Mouse (Mus musculus): Measurements from ENCODE around the gene Trpm1.
A peak's percentile ranks its signal among the peaks of the same experiment; 100 is the strongest.

Trpm1 gene

DNA sequence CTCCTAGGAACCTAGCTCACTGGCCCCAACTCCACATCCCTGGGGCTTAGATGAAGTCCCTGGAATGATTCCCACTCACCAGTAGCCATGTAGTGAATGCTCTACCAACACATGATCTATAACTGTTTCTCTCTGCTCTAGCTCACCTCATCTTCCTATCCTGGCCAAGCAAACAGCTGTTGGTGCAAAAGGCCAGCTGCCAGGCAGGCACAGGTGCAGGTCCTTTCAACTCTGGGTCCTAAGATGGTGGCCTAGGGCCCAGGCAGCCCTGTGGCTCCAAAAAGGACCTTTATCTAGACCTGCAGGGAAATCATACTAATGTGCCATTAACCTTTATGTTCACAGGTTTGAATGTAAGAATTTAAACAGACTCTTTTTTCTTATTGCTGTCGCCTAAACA lies 10.3 kb downstream of the Trpm1 start:
- DNase-seq (ENCODE audit: low spot score): no peak

DNA sequence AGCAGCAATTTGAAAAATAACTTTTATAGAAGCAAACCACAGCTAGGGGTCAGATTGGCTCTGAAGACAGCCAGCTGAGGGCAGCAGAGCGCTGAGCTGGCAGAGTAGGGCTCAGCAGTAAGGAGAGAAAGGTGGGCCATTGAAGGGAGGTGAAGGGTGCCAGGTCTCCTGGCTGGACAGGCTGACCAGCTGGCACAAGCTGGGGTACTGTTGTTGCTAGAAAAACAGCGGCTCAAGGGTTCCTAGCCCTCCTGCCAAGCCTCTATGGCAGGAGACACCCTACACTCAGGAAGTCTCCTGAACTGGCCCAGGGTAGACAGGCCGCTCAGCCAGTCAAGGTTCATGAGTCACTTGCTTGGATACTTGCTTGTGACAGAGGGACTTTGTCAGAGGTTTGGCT lies 11.4 kb downstream of the Trpm1 start:
- DNase-seq (ENCODE audit: low spot score): peak; percentile 41

DNA sequence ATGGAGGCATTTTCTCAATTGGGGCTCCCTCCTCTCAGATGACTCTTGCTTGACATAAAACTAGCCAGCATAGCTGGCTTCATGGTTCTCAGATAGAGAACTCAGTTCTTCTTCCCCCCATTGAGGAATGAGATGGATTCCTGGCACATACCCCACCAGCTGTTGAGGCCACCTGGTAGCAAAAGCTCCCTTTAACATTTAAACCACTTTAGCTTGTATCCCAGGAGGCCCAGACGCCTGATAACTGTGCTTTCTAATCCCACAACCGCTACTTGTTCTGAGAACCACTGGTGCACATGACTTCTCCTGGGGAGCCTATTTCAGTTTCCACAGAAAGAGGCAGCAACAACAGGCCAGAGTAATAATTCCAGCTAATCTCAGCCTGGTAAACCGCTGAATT lies 12.4 kb downstream of the Trpm1 start:
- DNase-seq (ENCODE audit: low spot score): no peak

GRCm38 (mm10) chr7:64166724-64167123 lies 13.1 kb downstream of the Trpm1 start:
- DNase-seq (ENCODE audit: low spot score): no peak

- DNase-seq (ENCODE audit: low spot score): no peak
These were observed 25.7 kb downstream of the Trpm1 start for GRCm38 (mm10) chr7:64179310-64179709.

DNA sequence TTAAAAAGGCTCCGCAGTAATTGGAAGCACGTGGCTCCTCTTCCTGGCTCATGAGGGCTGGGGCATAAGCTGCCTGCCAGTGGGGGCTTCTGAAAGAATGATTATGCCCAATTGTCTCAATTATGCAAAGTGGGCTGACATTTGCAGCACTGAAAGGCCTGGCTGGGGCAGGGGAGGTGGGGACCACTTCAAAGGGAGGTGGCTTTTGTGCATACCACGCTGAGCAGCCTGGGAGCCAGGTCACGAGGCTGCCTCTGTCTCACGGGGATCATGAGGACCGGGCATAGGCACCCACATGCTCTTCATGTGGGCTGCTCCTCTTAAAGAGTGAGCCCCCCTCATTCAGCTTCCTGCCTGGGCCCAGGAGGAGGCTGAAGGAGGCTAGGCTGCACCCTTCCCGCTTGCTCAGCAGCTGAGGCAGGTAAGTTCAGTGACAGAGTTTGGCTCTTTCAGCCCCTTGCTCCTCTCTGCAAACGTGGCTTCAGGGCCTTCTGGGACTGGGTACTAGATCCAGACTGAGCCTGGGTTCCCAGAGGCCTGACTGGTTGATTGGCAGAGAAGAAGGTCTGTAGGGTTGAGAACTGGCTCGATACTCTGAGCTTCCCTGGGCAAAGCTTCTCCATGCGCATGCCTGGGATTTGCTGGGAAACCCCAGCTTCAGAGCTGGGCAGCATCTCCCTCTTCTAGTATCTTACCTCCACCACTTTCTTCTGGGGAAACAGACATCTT lies 31.7 kb downstream of the Trpm1 start:
- no peak for DNase-seq (ENCODE audit: low spot score)

DNA sequence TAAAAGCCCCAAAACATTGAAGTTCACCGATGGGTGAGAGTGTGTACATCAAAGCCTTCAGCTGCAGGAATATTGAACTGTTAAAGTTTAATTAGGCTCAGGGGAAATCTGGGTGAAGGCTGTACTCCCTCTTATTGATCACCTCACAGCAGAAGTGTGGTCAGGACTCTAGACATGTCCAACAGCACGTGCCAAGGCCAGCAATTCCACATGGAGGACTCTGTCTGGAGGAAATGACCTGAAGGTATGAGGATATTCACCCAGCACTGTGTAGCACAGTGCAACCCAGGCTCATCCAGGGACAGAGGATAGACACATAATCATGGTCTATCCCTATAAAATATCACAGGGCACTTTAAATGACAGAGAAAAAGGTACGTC lies 32.3 kb downstream of the Trpm1 start:
- no peak for DNase-seq (ENCODE audit: low spot score)

- peak; percentile 19 for DNase-seq (ENCODE audit: low spot score)
These were observed 38.8 kb downstream of the Trpm1 start for GRCm38 (mm10) chr7:64192261-64192943.

GRCm38 (mm10) chr7:64193476-64193875 lies 39.8 kb downstream of the Trpm1 start:
- no peak for DNase-seq (ENCODE audit: low spot score)

DNA sequence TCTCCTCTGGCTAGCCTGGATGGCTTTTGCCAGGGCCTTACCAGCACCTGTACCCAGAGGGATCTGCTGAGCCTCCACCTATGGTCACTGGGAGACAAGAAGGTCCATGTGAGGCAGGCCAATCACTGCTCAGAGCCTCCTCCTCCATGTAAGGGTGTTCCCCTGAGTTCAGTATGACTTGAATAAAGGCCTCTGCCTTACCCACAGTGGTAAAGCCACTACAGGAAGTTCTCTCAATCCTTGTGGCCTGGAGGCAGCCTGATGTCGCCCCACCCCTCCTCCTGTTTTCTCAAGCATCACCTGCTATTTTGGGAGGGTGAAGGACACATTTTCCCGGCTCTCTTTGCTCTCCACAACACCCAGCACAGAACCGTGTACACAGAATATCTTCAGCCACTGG lies 42.5 kb downstream of the Trpm1 start:
- DNase-seq (ENCODE audit: low spot score): no peak

- no peak for DNase-seq (ENCODE audit: low spot score)
These were observed 55.1 kb downstream of the Trpm1 start for GRCm38 (mm10) chr7:64208700-64209099.

DNA sequence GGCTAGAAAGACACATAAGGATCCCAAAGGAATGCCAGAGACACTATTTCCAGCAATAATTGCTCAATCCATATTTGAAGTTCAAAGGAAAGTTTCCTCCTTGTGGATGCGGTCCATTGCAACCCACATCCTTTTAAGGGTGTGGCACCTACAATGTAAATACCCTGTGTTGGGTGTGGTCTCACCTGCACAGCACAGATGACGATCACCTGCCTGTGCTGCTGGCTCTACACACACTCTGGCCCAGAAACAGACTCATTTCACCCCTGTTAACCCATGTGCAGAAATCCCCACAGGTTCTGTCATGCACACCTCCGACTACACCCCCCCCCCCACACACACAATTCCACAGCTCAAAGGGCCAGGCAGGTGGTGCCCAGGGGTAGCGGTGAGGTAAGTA lies 59.2 kb downstream of the Trpm1 start:
- DNase-seq (ENCODE audit: low spot score): no peak

GRCm38 (mm10) chr7:64214066-64214465 lies 60.4 kb downstream of the Trpm1 start:
- DNase-seq (ENCODE audit: low spot score): no peak

- no peak for DNase-seq (ENCODE audit: low spot score)
These were observed 62.0 kb downstream of the Trpm1 start for GRCm38 (mm10) chr7:64215613-64216012.

DNA sequence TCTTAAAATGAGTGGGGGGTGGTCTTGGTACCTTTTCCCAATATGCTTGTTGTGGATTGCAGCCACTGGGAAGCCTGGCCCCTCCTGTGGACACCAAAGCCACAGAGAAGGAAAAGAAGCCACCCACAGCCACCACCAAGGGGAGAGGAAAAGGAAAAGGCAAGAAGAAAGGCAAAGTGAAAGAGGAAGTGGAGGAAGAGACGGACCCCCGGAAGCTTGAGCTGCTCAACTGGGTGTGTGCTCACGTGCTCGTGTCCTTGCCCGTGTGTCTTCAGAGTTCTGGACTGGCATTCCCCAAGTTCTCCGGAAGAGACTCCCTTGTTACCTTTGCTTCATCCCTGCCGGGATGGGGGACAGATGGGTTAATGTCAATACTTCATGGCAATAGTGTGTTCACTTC lies 63.8 kb downstream of the Trpm1 start:
- no peak for DNase-seq (ENCODE audit: low spot score)

GRCm38 (mm10) chr7:64219765-64220164 lies 66.1 kb downstream of the Trpm1 start:
- no peak for DNase-seq (ENCODE audit: low spot score)

DNA sequence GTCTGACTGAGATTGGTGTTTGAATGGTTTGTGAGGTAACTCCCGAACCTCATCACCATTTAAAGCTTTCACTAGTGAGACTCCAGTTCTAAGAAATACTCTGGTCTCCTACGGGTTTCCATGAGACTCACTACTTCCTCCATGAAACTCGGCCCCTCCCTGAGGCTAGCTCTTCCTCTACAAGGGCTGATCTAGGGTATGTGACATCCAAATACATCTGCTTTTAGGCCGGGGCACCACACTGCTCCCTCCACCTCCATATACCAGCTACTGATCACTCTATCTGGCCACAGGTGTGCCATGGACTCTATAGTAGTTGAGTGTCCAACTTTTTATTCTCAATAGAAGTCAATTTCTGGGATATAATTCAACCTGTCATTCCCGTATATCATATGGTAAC lies 69.6 kb downstream of the Trpm1 start:
- DNase-seq (ENCODE audit: low spot score): no peak

GRCm38 (mm10) chr7:64226339-64227194 lies 72.9 kb downstream of the Trpm1 start:
- no peak for DNase-seq (ENCODE audit: low spot score)

GRCm38 (mm10) chr7:64227586-64227985 lies 74.0 kb downstream of the Trpm1 start:
- DNase-seq (ENCODE audit: low spot score): no peak

DNA sequence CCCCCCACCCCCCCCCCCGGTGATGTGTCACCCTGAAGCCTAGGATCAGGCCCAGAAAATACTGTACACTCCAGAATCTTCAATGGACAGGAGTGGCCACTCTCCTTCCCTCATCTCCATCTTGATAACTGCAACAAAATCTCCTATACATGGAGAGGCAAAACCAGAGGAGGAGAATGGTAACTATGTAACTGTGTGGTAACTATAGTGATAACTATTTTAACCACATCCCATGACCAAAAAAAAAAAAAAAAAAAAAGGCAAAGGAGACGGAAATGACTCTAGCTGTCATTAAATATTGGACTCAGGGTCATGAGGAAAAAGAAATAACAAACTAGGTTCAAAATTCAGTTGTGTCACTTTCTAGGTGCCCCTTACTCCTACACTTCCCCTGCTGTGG lies 74.7 kb downstream of the Trpm1 start:
- DNase-seq (ENCODE audit: low spot score): no peak

DNA sequence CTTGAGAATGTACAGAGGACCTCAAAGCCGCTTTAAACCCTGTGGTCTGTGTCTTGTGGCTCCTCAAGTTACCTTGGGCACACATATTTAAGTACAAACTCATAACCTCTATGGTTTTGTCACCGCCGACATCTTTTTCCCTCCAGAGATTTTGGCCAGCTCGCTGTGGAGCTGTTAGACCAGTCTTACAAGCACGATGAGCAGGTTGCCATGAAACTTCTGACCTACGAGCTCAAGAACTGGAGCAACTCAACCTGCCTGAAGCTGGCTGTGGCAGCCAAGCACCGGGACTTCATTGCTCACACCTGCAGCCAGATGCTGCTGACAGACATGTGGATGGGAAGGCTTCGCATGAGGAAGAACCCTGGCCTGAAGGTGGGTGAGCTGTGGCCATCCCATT lies 76.3 kb downstream of the Trpm1 start:
- no peak for DNase-seq (ENCODE audit: low spot score)

GRCm38 (mm10) chr7:64231001-64231400 lies 77.4 kb downstream of the Trpm1 start:
- DNase-seq (ENCODE audit: low spot score): no peak

DNA sequence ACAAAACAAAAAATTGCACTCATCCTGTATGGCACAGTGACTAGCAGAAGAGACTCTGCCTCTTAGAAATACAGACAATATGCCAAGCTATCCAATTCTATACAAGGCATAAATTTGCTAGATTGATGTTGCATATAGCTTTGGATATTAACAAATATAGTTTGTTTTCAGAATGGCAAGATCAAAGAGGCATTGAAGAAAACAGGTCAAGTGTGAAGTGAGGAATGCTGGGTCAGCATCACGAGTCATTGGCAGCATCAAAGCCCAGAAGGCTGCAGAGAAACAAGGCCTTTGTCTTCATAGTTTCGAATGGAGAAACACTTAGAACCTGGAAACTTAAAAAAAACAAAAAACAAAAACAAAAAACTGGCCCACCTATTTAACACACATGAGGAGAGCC lies 78.4 kb downstream of the Trpm1 start:
- DNase-seq (ENCODE audit: low spot score): no peak

Measured in ovary, postnatal 36 days (tissue).